17 mouse cellular contexts compared by ENCODE assay signal in genomic region chr5:148750002-148750734, GRCm38 (mm10).
DNase-seq lines count a peak whose midpoint lies in the region; ATAC-seq lines count a peak whose summit lies in the region.
"Had no signal": no experiment of that assay in that cellular context is flagged by ENCODE, and none has a peak within 500 bp of the region (broad histone marks: within the 10 kb centered on the region; RNA-seq: fewer than 3 reads in every experiment).

No protein-coding gene starts in this region.

- no peak for ATAC-seq in kidney, embryonic 15.5 days (replicated peaks; ENCODE audit: low FRiP score)
- ATAC-seq: Patski had no signal

- no peaks in the 10 kb centered on the region for H3K27me3 ChIP-seq in kidney, embryonic 15.5 days
- H3K27me3 ChIP-seq: forebrain, embryonic 12.5 days; hindbrain, embryonic 15.5 days; limb, embryonic 12.5 days; liver, embryonic 15.5 days; Patski had no signal

- H3K27ac ChIP-seq in kidney, embryonic 15.5 days: no peak overlapping the region
- H3K27ac ChIP-seq: forebrain, embryonic 12.5 days; hindbrain, embryonic 15.5 days; limb, embryonic 12.5 days; liver, embryonic 15.5 days had no signal

- H3K4me3 ChIP-seq in kidney, embryonic 15.5 days (replicated peaks): no peak overlapping the region
- H3K4me3 ChIP-seq: forebrain, embryonic 12.5 days; hindbrain, embryonic 15.5 days; limb, embryonic 12.5 days; liver, embryonic 15.5 days had no signal

- DNase-seq in layer of hippocampus, adult 18-20 months (ENCODE audit: low spot score in 2 of 2): peak; percentile 37 to 79
- no peak for DNase-seq in layer of hippocampus, adult 9-10 months (ENCODE audit: low spot score)
- DNase-seq in CD4-positive helper T cell, adult 2 months (ENCODE audit: low read depth, low spot score): peak; percentile 29
- peak; percentile 75 to 86 for DNase-seq in frontal cortex, adult 2 months (ENCODE audit: extremely low spot score in 1 of 2, low spot score in 1 of 2)
- peak; percentile 51 to 92 for DNase-seq in left cerebral cortex, postnatal 25 days (ENCODE audit: low spot score in 2 of 2)
- DNase-seq in adrenal gland, postnatal 4 days (ENCODE audit: low spot score in 2 of 2): no peak
- DNase-seq in cerebellum, postnatal 14 days: no peak
- DNase-seq: adrenal gland, adult 2 months; heart, postnatal 14 days; kidney, adult 8-10 months; midbrain, embryonic 14.5 days had no signal

- no peak overlapping the region for H3K4me2 ChIP-seq in kidney, embryonic 15.5 days
- H3K4me2 ChIP-seq: forebrain, embryonic 12.5 days; hindbrain, embryonic 15.5 days; limb, embryonic 12.5 days; liver, embryonic 15.5 days had no signal

- H3K9me3 ChIP-seq in kidney, embryonic 15.5 days (replicated peaks): no peaks in the 10 kb centered on the region
- H3K9me3 ChIP-seq: forebrain, embryonic 12.5 days; hindbrain, embryonic 15.5 days; limb, embryonic 12.5 days had no signal

- no peak overlapping the region for H3K9ac ChIP-seq in kidney, embryonic 15.5 days
- H3K9ac ChIP-seq: forebrain, embryonic 12.5 days; hindbrain, embryonic 15.5 days; limb, embryonic 12.5 days; liver, embryonic 15.5 days had no signal

- H3K36me3 ChIP-seq in kidney, embryonic 15.5 days: no peaks in the 10 kb centered on the region
- H3K36me3 ChIP-seq: forebrain, embryonic 12.5 days; hindbrain, embryonic 15.5 days; limb, embryonic 12.5 days; liver, embryonic 15.5 days had no signal

- WGBS in kidney, embryonic 15.5 days: 87% methylated on average over 16 of the region's 16 CpGs

- intact Hi-C loops in left cerebral cortex, postnatal 25 days (cut with DNase I): no loop called here

- H3K4me1 ChIP-seq in kidney, embryonic 15.5 days: peaks cover 4% of the 10 kb centered on the region
- H3K4me1 ChIP-seq: forebrain, embryonic 12.5 days; hindbrain, embryonic 15.5 days; limb, embryonic 12.5 days had no signal

Comparison
In these comparisons a context has a peak if more than half of its experiments do, and no peak if none do; other contexts are left out.
1. DNase-seq: peak in layer of hippocampus, adult 18-20 months (2 of 2), CD4-positive helper T cell, adult 2 months (single experiment), frontal cortex, adult 2 months (2 of 2) and left cerebral cortex, postnatal 25 days (2 of 2); none in layer of hippocampus, adult 9-10 months (single experiment), adrenal gland, postnatal 4 days (0 of 2) and cerebellum, postnatal 14 days (0 of 2).